Mouse (Mus musculus) heart, embryonic 11.5 days (tissue): Measurements from ENCODE around the gene Unc13b. TPM values are rescaled to one million over a fixed set of nuclear protein-coding genes. Genes with fewer than 3 reads are reported as not detected.

Experiments
- ATAC-seq: fragments of 200-750 bp; cut with Nextera tagmentation; replicated peaks from 2 replicates; pipeline ENCODE4 v1.8.0; 2017; ENCODE audit warnings: moderate library complexity; ENCODE audit not compliant: insufficient number of reproducible peaks, low FRiP score, low TSS enrichment
- H3K27ac ChIP-seq: fragments of 300-500 bp; sonication (generic); 2 replicates; pipeline ENCODE4 v1.5.1; 2014; ENCODE audit warnings: mild to moderate bottlenecking, low read depth, low read length
- H3K27me3 ChIP-seq: fragments of 300-500 bp; sonication (generic); 2 replicates; pipeline ENCODE4 v1.6.1; 2014; ENCODE audit warnings: mild to moderate bottlenecking, low read length, mixed read lengths; ENCODE audit not compliant: control insufficient read depth, insufficient read depth
- H3K36me3 ChIP-seq: fragments of 300-500 bp; sonication (generic); 2 replicates; pipeline ENCODE4 v1.6.1; 2014; ENCODE audit warnings: mild to moderate bottlenecking, low read length, moderate library complexity, mixed read lengths; ENCODE audit not compliant: control insufficient read depth, insufficient read depth
- H3K4me1 ChIP-seq: fragments of 300-500 bp; sonication (generic); 2 replicates; pipeline ENCODE4 v1.6.1; 2014; ENCODE audit warnings: low read length; ENCODE audit not compliant: control insufficient read depth, insufficient read depth
- H3K4me2 ChIP-seq: fragments of 300-500 bp; sonication (generic); 2 replicates; pipeline ENCODE4 v1.6.1; 2014; ENCODE audit warnings: mild to moderate bottlenecking, moderate library complexity
- H3K4me3 ChIP-seq: fragments of 300-500 bp; sonication (generic); 2 replicates; pipeline ENCODE4 v1.5.1; 2014; ENCODE audit warnings: low read depth, low read length
- H3K9ac ChIP-seq: fragments of 300-500 bp; sonication (generic); 2 replicates; pipeline ENCODE4 v1.6.1; 2014; ENCODE audit warnings: mild to moderate bottlenecking, low read depth, low read length, moderate library complexity
- H3K9me3 ChIP-seq: fragments of 300-500 bp; sonication (generic); replicated peaks from 2 replicates; pipeline ENCODE4 v1.6.1; 2016; ENCODE audit warnings: low read length; ENCODE audit not compliant: control insufficient read depth
- WGBS: fragments of 180-500 bp; shearing (Covaris S2); extraction: QIAGEN DNeasy Blood & Tissue Kit; methylation state at CpG from one replicate; pipeline ENCODE4 v1.1.7; 2014; ENCODE audit not compliant: insufficient replicate concordance; 5-methylcytosine and 5-hydroxymethylcytosine counted together
- polyA plus RNA-seq: library from polyadenylated mRNA; unstranded; fragments of >200 nt; fragmentation: Nextera tagmentation; extraction: Ambion mirVana; gene quantifications from 2 replicates; pipeline ENCODE4 v1.2.1, GENCODE M21; 2014

Unc13b gene
- polyA plus RNA-seq, 1 experiment from 2014 or later = 9.3 TPM

DNA sequence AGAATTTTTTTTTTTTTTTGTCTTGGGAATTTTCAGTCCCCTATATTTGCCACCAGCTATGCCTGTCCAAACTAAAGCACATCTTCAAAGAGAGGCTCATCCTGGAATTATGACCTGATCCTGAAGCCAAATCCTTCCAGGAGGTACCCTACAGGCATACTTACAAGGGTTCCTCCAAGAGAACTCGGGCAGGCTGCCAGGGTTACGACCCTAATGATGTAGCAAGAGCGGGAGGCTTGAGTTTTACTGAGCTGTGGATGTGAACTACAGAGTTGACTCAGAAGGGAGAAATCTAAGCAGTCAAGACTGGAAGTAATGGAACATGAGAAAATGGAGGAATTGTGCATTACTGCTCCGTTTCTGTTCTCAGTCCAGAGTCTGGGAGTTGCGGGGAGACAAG, 201.3 kb downstream of the Unc13b start:
- ATAC-seq = no peak
- Histone ChIP-seq H3K4me1 (peaks cover 10% of the 10 kb centered on the region), H3K27ac (no peak overlapping the region), H3K4me2 (no peak overlapping the region), H3K9ac (no peak overlapping the region), H3K27me3 (no peaks in the 10 kb centered on the region), H3K4me3 (no peak overlapping the region), H3K9me3 (no peaks in the 10 kb centered on the region), H3K36me3 (no peaks in the 10 kb centered on the region)
- 74% methylated on average over 5 of the region's 5 CpGs for whole genome bisulfite sequencing

DNA sequence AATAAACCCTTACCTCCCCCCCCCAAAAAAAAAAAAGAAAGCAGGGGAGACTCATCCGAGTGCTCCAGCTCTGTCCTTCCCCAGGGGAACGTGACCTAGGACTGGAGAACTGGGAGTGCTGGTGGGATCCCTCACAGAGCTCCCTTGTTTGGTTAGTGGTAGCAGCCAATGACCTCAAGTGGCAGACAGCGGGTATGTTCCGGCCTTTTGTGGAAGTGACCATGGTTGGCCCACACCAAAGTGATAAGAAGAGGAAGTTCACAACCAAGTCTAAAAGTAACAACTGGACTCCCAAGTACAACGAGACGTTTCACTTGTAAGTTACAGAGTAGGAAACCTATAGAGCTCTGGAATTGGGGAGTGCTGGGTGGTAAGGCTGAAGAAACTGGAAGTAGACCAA, 204.1 kb downstream of the Unc13b start:
- no peak overlapping the region for H3K4me2 ChIP-seq
- H3K27ac ChIP-seq = no peak overlapping the region
- 80% methylated on average over 6 of the region's 6 CpGs for WGBS
- no peak overlapping the region for H3K9ac ChIP-seq
- no peaks in the 10 kb centered on the region for H3K27me3 ChIP-seq
- ATAC-seq = no peak
- H3K4me3 ChIP-seq = no peak overlapping the region
- peaks cover 10% of the 10 kb centered on the region for H3K4me1 ChIP-seq
- H3K36me3 ChIP-seq = no peaks in the 10 kb centered on the region
- H3K9me3 ChIP-seq = no peaks in the 10 kb centered on the region

DNA sequence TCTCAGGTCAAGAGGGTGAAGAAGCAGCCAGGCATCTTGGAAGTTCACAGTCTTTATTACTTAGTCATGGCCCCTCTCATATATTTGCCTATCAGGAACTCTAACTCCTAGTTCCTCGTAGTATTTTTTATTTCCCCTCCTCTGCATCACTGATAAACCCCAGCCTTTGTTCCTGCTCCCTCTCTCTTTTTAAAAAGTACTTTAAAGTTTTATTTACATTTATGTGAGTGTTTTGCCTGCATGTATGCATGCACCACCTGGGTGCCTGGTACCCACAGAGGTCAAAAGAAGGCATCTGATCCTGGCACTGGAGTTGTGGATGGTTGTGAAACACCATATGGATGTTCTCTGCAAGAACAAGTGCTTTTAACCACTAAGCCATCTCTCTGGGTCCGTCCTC, 207.4 kb downstream of the Unc13b start:
- no peak overlapping the region for H3K4me2 ChIP-seq

DNA sequence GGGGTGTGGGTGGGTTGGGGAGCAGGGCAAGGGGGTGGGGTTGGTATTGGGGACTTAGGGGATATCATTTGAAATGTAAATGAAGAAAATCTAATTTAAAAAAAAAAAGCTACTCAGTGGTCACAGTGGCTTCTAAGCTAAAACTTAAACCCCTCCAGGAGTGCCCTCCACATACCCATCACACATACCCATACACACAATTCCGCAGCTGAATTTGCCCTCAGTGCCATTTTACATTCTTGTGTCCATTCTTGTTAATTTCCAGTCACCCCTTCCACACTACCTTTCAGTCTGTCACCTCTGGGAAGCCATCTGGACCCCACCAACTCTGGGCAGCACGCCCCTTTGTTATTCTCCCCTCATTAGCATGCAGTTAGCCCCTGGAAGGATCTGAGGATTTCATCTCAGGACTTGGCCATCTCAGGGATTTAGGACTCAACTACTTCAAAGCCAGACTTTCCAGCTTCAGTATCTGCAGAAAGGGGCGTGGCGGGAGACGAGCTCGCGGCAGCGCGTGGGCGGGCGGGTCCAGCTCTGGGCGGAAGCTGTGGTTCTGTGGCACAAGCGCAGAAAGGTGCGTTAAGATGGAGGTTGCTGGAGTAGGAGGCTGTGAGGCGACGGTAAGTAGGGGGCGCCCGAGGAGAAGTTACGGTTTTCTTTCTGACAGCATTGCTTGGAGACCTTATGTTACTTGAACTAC, 208.0 kb downstream of the Unc13b start, which contains the start of gene Atp8b5:
Gene Atp8b5, plus strand, starts transcription at position 537 of the 700 bp plus-strand sequence.
- Histone ChIP-seq H3K9me3 (no peaks in the 10 kb centered on the region), H3K27me3 (no peaks in the 10 kb centered on the region), H3K4me1 (no peaks in the 10 kb centered on the region), H3K27ac (no peak within 1 kb of the TSS), H3K4me3 (peak within 1 kb of the TSS; percentile 39), H3K36me3 (no peaks in the 10 kb centered on the region), H3K4me2 (peak within 1 kb of the TSS; percentile 69), H3K9ac (peak within 1 kb of the TSS; percentile 54)
- WGBS = 2% methylated on average over 19 of the region's 19 CpGs
- 0 out of 2 replicates have a peak, but pooled peaks have one; percentile 57 for ATAC-seq

More for the DNA sequence above, 207.4 kb downstream of the Unc13b start:
- Histone ChIP-seq H3K27ac (no peak overlapping the region), H3K4me1 (no peaks in the 10 kb centered on the region), H3K36me3 (no peaks in the 10 kb centered on the region), H3K9me3 (no peaks in the 10 kb centered on the region), H3K27me3 (no peaks in the 10 kb centered on the region), H3K9ac (no peak overlapping the region; the same call in 1 of the 2 replicates), H3K4me3 (no peak overlapping the region)
- WGBS = 53% methylated on average over 2 of the region's 2 CpGs
- ATAC-seq = no peak

DNA sequence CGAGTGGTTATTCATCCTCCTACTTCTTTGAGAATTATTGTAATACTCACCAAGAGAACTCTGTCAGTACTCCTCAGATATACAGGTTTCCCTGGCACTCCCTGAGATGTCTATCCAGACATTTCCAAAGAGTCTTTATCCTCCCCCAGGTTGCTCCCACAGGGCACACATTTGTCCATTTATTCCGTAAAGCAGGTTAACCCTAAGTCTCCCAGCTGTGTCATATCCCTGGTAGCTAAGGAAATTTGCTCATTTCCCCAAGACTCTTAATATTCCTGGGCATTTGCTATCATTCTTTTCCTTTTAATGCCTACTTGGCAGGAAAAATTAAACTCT, 208.5 kb downstream of the Unc13b start:
- H3K4me1 ChIP-seq = no peaks in the 10 kb centered on the region
- 25% methylated on average over 2 of the region's 2 CpGs for WGBS
- H3K9ac ChIP-seq = peak overlapping the region; percentile 54; the same call in 1 of the 2 replicates
- no peaks in the 10 kb centered on the region for H3K9me3 ChIP-seq
- H3K27ac ChIP-seq = no peak overlapping the region
- H3K27me3 ChIP-seq = no peaks in the 10 kb centered on the region
- no peaks in the 10 kb centered on the region for H3K36me3 ChIP-seq
- ATAC-seq = no peak
- H3K4me3 ChIP-seq = peak overlapping the region; percentile 39
- peak overlapping the region; percentile 69 for H3K4me2 ChIP-seq

DNA sequence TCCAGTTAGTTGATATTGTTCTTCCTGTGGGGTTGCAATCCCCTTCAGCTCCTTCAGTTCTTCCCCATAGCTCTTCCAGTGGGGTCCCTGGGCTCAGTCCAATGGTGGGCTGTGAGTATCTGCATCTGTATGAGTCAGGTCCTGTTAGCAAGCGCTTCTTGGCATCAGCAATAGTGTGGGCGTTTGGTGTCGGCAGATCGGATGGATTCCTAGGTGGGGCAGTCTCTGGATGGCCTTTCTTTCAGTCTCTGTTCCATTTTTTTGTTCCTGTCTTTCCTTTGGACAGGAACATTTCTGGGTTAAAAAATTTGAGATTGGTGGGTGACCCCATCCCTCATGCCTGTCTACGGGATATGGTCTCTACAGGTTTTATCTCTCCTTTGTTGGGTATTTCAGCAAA, 226.7 kb downstream of the Unc13b start:
- ATAC-seq = no peak

DNA sequence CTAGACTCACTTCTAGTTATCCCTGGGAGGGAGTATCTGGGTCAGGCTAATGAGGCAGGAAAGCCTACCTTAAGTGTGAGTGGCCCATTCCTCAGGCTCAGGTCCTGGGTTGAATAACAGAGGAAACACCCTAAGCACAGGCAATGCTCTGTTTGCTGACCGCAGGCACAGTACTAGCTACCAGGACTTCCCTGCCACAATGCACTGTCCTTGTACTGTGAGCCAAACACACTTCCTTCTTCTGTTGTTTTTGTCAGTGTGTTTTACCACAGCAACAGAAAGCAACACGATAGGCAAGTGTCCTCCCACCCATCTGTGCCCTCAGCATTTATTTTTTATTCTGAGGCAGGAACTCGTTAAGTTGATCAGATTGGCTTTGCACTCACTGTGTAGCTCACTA, 228.6 kb downstream of the Unc13b start:
- no peak for ATAC-seq

More for the DNA sequence above, 226.7 kb downstream of the Unc13b start:
- Histone ChIP-seq H3K36me3 (no peaks in the 10 kb centered on the region), H3K9ac (no peak overlapping the region), H3K9me3 (no peaks in the 10 kb centered on the region), H3K4me1 (no peaks in the 10 kb centered on the region), H3K4me2 (no peak overlapping the region), H3K27ac (no peak overlapping the region), H3K4me3 (no peak overlapping the region), H3K27me3 (no peaks in the 10 kb centered on the region)
- WGBS = 93% methylated on average over 5 of the region's 5 CpGs

DNA sequence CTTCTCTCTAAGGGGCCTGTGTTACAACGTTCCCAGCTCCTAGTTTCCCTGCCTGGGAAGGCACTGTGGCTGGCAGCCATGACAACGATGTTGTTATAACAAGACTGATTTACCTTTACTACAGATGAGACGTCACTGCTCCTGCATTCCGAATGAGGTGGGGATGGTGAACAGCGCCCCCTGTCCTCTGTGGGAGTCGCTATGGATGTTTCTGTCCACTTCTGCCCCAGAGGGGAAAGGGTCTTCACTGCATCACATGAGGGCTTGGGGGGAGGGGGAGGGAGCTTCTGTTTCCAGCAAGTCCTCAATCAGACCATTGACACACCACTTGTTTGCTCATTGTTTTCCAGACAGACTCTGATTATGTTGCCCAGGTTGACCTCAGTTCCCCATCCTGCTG, 235.2 kb downstream of the Unc13b start:
- ATAC-seq = no peak
- H3K4me3 ChIP-seq = no peak overlapping the region
- 39% methylated on average over 6 of the region's 6 CpGs for WGBS

More for the DNA sequence above, 228.6 kb downstream of the Unc13b start:
- Histone ChIP-seq H3K9me3 (no peaks in the 10 kb centered on the region), H3K4me3 (no peak overlapping the region), H3K27me3 (no peaks in the 10 kb centered on the region), H3K9ac (no peak overlapping the region), H3K36me3 (no peaks in the 10 kb centered on the region), H3K4me2 (no peak overlapping the region), H3K4me1 (no peaks in the 10 kb centered on the region), H3K27ac (no peak overlapping the region)
- WGBS = 67% methylated on average over 3 of the region's 3 CpGs

More for the DNA sequence above, 235.2 kb downstream of the Unc13b start:
- no peaks in the 10 kb centered on the region for H3K36me3 ChIP-seq
- no peak overlapping the region for H3K4me2 ChIP-seq
- no peaks in the 10 kb centered on the region for H3K4me1 ChIP-seq
- no peak overlapping the region for H3K9ac ChIP-seq
- H3K27me3 ChIP-seq = no peaks in the 10 kb centered on the region
- H3K27ac ChIP-seq = no peak overlapping the region
- no peaks in the 10 kb centered on the region for H3K9me3 ChIP-seq
